Mouse (Mus musculus) heart, postnatal 25 days (tissue): ENCODE measurements around the gene Lrrc63. TPM values are rescaled to one million over a fixed set of nuclear protein-coding genes. Genes with fewer than 3 reads are reported as not detected.
A peak's percentile ranks its signal among the peaks of the same experiment; 100 is the strongest.
"Not testable (repeated sequence)": the region's sequence is repeated elsewhere in the genome, so short reads cannot be mapped to it uniquely, and the experiment has no call there.

Source experiments
- DNase-seq: peaks from one replicate; pipeline ENCODE4 v3.0.0; 2022; ENCODE audit warnings: low spot score
- intact Hi-C: fragments of 180-260 bp; cut with DNase I; formaldehyde crosslinking; loops from one replicate; pipeline ENCODE4 v1.15.1; 2025
- total RNA-seq, 2 experiments: library from RNA; stranded (reverse); gene quantifications; 2 replicates each; pipeline ENCODE4 v1.2.3; 2021

Lrrc63 gene
- not detected for total RNA-seq

DNA sequence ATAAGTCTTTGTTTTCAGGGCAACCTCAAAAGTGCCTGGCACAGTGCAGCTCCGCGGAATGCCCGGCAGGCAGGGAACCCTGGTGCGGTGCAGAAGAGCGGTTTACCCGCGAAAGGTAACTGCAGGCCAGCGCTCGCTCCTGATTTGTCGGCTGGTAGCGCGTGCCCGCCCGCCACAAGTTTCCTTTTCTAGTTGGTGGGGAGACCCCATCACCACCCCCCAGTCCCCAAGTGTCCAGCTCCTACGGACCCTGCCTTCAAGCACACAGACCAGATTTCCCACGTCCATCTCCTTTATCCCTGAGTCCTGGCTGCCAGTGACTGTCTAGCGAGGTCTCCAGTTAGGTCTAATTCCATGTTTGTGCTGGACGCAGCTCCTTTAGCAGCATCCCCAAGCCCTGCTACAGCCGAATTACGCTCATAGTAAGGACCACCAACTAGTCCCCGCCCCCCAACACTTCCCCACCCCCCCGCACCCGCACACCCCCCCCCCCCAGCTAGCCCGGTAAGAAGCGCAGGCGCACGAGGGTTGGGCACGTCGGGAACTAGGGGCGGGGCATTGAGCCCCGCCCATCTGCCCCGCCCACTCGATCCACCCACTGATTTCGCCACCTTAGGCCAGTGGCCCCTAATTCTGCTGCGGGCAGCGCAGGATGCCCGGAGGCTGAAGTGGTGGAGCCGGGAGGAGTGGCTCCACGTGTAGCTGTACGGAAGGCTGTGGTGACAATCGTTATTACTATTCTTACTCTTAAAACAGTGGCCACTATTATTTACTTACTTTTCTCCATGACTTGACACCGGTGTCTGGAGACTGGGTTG, at the start of gene Lrrc63, which contains the start of gene Lcp1:
Gene Lrrc63, minus strand, starts transcription at position 381 of the 818 bp plus-strand sequence.
Gene Lcp1, plus strand, starts transcription at position 601 of the 818 bp plus-strand sequence.
- intact Hi-C loops = loop anchor here (5.0 kb wide), 1 partner anchor 52 kb away; no protein-coding TSS in a partner anchor
- DNase-seq = peak; percentile 60

DNA sequence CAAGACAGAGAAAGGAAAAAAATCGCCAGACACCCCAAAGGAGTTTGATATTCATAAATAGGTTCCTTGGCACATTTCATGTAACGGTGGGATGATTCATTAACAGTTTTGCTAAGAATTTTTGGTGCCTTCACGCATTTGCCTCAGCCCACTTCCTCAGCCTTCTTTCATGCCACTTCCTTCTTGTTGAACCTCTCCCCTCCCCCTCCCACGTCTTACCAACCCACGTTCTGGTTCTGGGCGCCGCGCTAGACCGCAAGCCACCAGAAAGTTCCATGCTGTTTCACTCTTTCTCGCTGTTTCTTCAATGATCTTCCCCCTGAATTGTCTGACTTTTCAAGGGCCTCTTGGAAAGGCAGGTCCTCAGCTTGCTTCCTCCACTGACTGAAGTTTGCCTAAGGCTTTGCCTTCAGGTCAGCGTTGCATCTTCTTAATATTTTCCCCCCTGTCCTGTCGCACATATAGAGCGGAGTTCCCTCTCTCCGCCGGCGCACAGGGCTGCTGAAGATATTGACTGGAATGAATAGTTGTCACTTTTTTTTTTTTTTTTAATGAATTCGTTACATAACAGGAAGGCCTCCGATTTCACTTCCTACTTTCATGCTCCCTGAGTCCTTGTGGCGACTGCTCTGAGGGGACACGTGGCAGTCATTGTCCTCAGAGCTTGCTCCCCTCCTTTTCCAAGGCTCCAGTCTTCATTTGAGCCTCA, 48.7 kb upstream of the Lrrc63 start:
- no peak for DNase-seq
- intact Hi-C loops = no loop called here

DNA sequence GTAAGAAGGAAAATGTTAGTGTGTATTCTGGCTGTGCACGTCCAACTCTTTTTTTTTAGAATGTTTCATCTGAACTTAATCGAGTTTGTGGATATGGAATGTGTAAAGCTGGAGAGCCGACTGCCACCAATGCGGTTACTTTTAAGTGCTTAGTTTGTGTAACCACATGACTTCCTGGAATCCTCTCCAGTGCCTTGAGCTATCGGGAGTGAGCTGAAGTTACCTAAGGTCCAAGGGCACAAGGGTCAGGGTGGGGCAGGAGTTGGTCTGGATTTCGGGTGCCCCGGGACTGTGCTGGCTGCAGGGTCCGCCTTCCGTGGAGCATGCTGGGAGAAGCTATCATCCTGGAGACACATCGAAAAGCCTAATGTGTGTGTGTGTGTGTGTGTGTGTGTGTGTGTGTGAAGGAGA, 48.1 kb upstream of the Lrrc63 start:
- no peak for DNase-seq
- intact Hi-C loops = no loop called here

DNA sequence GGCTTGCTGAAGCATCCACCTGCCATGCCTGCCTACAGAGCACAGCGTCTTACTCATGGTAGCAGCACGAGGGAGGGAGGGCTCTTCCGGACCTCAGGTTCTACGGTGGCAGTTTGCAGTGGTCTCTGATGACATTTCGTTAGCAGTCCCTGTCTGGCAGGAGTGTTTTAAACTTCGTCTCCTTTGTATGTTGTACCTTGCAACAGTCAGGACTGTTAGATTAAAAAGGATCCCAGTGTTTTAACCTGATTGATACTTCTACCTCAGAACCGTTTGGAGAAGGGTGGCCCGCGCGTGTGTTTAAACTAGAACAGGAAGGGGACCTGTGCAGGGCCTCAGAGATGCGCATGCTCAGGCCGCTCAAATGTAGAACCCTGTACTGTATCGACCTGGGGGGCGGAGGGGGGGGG, 47.7 kb upstream of the Lrrc63 start:
- no peak for DNase-seq
- intact Hi-C loops = no loop called here

DNA sequence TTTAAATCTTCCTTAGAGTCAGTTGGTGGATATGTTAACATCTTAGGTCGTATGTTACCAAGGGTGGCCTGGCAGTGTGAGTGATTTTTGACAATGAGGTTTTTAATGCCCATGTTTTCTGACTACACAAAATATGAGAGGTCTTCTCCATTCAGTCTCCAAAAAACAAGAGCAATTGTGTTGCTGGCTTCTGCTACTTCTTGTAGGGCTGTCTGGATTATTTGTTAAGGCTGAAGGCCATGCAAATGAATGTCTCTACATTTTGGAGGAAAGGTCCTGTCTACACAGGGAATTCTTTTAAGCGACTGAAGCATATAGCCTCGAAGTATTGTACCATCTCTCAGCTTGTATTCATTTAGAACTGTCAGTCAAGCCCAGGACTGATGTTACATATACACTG, 46.7 kb upstream of the Lrrc63 start:
- DNase-seq = no peak
- intact Hi-C loops = no loop called here

DNA sequence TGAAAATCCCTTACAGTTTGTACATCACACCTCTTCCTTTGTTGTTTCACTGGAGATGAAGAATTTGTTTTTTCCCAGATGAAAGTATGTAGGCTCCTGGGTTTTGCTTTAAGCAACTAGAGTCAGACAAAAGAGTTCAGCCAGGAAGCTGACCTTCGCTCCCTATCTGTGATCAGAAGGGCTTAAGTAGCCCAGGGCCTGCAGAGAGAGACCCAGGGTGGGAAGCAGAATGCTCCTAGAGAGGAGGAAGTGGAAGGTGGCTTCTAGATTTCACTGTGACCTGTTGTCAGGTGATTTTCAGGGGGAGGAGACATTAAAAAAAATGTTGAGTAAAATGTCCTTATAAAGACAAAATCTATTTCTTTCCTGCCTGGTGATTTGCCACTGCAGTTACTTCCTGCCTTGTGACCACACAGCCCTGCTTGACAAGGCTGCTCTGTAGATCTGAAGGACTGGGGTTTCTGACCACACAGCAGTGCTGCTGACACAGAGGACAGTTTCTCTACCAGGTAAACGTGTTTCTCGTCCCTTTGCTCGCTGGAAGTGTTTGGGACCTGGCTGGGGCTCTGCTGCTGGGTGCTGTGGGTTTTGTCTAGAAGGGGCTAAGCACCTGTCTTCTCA, 45.9 kb upstream of the Lrrc63 start:
- no peak for DNase-seq
- intact Hi-C loops = no loop called here

DNA sequence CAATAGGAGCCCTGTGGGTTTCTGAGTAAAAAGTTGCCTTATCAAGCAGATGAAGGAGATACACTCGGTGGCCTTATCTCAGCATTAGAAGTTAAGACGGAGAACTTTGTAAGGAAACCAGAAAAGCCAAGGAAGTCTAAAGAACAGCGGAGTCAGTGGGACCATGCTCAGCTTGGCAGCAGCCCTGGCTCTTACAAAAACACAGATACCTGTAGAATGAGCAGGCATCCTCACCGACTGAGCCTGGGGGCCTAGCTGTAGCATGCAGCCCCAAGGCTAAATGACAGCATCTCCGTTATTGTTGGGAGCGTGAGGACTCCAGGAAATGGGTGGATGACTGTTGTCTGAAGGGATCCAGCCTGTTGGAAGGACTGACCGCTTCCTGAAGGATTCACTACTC, 45.1 kb upstream of the Lrrc63 start:
- intact Hi-C loops = no loop called here
- no peak for DNase-seq

DNA sequence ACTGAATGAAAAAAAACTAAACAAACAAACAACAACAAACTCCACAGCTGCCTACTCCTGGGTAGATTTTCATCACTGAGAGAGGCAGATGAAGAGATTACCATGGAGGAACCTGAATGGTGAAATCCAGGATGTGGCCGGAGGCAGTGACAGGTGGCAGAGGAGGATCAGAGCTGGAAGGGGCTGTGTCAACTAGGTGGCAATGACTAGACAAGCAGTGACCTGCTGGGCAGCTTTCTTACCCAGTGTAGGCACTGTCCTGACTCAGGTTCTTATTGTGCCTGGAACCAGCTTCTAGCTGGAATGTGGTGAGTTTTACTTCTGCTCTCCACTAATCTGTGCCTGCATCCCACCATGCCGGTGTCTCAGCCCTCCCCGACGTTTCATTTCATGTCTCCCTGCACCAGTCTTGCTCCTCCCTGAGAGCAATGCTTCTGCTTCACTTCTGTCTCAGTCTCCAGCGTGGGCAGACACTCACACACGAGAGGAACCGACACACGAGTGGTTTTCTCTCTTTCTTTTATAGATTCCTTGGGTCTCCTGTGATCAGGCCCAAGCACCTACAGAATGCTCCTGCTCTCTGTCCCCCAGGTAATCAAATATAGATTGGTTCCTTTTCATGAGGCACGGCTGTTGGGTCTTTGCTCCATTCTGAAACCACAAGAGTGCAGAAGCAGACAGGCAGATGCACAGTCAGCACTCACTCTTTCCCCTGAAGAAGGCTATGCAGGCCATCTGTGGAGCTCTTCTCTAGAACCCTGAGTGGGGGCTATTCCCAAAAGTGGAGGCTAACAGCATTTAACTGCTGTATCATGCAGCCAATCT, 44.3 kb upstream of the Lrrc63 start:
- intact Hi-C loops = no loop called here
- DNase-seq = no peak

DNA sequence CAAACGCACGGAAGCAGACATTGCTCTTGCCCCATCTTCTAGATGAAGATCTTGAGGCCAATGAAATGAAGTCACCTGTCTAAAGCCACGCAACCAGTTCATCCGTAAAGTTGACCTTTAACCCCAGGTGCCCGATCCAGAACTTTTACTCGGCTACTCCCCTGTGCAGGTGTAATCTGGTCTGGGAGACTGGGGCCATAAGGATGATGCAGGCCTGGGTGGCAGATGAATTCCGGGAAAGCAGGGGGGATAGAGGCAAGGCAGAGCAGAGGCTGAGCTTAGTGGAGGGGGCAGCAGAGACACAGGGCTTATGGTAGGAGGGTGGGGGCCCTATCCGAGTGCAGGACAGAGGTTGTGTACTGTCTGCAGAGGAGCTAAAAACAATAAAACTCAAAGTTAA, 43.6 kb upstream of the Lrrc63 start:
- no peak for DNase-seq
- intact Hi-C loops = no loop called here

DNA sequence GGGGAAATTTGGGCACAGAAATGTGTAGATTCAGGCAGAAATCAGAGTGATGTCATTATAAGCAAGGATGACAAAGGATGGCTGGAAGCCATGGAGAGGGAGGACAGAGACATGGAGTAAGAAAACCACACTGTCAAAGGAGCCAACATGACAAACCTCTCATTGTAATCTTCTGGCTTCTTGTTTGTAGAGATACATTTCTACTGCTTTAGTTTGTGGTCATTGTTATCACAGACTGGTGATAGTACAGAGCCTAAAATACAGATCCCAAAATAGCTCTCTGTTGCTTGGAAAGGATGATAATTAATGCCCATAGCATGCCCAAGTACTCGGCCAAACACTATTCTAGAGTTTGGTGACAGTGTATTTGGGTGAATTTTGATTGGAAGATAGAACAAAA, 39.9 kb upstream of the Lrrc63 start:
- intact Hi-C loops = no loop called here
- no peak for DNase-seq

DNA sequence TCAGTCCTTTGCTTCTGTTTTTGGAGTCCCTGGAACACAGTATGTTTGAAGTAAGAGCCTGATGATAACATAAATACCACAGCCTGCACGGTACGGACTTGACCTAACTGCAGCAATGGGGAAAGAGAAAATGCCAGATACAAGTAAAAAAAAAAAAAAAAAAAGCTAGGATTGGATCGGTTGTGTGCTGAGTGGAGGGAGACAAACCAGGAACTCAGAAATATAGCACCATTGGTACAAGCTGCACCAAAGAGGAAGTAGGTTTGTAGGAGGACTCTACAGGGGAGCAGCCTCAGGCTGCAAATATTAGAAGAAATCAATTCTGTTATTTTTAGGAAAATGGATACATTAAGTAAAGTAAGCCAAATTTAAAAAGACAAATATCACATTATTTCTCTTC, 37.8 kb upstream of the Lrrc63 start:
- no peak for DNase-seq
- intact Hi-C loops = no loop called here

DNA sequence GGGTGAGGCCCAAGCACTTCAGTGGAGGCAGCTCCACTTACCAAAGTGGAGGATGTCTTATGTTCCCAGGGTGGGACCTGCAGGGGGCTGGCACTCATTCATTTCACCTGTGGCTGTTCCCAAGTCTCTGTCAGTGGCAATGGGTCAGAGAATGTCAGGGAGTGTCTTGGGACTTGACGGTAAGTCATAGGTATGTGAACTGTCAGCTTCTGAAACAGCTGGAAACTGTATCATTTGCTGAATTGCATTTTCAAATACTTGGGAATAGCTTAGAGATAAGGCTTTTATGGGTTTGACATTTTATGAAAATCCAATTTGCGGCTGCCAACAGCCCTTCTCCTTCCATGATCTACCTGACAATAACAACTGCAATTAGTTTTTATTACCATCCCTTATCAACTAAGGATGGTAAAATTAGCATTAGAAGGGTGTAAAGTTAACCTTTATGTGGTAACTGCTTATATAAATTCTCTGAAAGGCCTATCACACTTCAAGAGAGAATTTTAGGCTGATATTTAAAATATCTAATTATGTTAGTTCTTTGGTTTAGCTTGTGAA, 35.0 kb upstream of the Lrrc63 start:
- DNase-seq = no peak
- intact Hi-C loops = no loop called here

DNA sequence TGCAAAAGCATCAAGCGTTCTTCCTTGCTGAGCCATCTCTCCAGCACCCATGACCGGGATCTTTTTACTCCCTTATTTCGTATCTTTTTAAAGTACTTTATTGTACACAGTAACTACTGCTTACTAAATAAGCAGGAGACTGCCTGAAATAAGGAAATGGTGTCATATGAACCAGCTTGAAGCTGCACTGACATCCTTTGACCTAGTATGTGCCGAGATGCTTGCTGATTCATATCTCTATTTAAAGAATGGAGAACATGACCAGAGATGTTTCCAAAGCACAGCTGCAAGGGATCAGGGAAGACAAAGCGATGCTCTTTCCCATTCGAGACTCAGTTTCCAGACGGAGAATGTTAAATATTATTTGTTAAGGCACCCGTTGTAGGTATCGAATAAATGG, 33.7 kb upstream of the Lrrc63 start:
- intact Hi-C loops = no loop called here
- DNase-seq = no peak

DNA sequence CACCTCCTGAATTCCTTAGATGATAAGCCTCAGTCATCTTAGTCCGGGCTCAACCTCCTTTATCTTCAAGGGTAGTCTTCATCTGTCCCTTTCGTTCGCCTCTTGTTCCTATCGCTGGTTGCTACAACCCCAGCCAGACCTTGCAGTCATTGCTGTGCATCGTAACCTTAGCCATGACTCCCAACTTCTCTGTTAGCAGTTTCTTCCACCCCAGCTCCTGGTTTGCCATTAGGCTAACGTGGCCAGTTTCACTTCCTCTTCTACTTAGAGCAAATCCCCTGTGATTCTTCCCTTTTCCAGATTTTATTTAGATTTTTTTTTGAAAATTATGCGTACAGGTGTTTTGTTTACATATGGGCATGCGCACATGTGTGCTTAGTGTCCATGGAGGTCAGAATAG, 33.2 kb upstream of the Lrrc63 start:
- no peak for DNase-seq
- intact Hi-C loops = no loop called here

DNA sequence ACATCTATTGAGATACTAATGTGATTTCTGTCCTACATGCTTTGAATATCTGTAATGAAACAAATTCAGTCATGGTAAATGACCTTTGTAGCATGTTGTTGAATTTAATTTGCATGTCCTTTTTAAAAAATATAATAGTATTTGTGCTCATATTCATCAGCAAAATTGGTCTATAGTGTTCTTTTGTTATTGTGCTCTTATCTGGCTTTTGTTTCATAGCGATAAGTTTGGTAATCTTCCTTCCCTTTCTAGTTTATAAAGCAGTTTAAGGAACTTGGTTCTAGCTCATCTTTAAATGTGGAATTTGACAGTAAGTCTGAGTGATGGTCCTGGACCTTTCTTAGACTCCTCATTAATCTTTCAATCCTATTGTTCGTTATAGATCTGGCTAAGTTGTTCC, 28.7 kb upstream of the Lrrc63 start:
- intact Hi-C loops = no loop called here

DNA sequence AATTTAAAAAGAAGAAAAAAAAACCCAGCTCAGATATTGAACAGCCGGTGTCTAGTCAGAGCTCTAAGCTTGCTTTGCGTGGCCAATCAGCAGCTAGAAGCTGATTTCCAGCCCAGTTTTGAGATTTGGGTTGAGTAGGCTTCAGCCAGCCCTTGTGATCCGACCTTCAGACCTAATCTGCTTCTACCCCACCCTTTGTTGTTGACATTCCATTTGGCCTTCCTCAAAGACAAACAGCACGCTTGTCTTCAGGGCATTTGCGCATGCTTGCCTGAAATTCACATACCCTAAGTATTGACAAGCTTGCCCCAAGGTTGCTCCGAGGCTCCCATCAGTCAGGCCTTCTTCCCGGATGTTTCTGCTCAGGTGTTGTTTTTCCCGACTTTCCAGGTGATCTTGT, 23.8 kb upstream of the Lrrc63 start:
- no peak for DNase-seq
- intact Hi-C loops = no loop called here

More for the DNA sequence above, 28.7 kb upstream of the Lrrc63 start:
- no peak for DNase-seq

DNA sequence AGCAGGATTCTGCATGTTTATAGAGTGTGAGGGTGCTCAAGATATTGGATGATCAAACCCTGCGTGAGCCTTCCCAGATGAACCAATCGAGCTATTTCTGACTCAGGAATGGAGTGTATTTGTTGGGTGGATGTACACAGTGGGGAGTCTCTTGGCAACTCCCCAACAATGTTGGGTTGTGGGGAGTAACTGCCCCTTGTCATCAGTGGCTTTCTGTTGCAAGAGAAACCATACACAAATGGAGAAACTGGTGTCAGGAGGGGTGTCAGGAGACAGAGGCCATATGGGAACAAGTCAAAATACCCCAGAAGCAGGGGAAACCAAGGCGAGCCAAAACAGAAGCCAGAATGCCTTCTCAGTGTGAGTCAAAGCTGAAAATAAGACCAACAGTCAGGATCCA, 20.5 kb upstream of the Lrrc63 start:
- no peak for DNase-seq
- intact Hi-C loops = no loop called here

DNA sequence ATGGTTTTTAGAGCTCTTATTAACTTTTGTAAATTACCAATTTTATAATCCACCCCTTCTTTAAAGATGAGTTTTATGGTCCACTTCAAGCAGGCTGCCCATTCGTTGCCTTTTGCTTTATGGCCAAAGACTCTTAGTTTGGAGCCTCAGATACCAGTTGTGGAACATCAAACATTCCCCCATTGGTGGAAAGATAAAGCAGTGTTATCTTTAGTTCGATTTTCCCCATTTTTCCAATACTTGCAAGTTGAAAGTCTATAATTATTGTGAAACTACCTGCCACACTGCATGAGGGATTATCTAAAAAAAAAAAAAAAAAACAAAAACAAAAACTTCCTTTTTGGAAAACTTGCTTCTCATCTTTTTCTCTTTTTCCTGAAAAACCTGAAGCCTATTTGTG, 20.0 kb upstream of the Lrrc63 start:
- intact Hi-C loops = no loop called here
- no peak for DNase-seq

DNA sequence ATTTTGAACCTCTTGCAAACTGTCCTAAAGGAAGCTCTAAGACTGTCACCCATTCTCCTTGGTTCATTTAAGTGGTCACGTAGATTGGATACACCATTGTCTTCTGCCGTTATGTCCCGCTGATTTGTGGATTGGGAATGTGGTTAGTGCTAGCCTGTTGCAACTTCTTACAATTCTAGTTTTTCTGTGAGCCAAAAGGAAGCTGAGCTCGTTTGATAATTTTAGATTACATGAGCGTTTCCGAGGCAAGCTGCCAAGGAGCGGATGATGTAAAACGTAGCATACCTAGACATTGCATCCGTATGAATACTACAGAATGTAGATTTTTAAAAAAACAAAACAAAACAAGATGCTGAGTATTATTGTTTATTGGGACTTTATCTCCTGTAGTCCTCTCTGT, 17.5 kb upstream of the Lrrc63 start:
- DNase-seq = no peak
- intact Hi-C loops = no loop called here

DNA sequence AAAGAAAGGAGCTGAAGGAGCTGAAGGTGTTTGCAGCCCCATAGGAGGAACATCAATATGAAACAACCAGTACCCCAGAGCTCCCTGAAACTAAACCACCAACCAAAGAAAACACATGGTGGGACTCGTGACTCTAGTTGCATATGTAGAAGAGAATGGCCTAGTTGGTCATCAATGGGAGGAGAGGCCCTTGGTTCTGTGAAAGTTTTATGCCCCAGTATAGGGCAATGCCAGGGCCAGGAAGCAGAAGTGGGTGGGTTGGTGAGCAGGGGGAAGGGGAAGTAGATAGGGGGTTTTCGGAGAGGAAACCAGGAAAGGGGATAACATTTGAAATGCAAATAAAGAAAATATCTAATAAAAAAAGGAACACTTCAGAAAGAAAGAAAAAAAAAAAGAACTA, 17.0 kb upstream of the Lrrc63 start:
- intact Hi-C loops, DNase-seq: not testable (repeated sequence)
